Mouse (Mus musculus) hindbrain, postnatal 0 days (tissue): Measurements from ENCODE around the gene Casq1. TPM values are rescaled to one million over a fixed set of nuclear protein-coding genes. Genes with fewer than 3 reads are reported as not detected.
A peak's percentile ranks its signal among the peaks of the same experiment; 100 is the strongest.

Experiments used
- ATAC-seq: fragments of 200-750 bp; cut with Nextera tagmentation; 2 replicates; pipeline ENCODE4 v1.8.0; 2017; ENCODE audit warnings: mild to moderate bottlenecking, moderate TSS enrichment, moderate library complexity
- DNase-seq: peaks from one replicate; pipeline ENCODE4 v3.0.0-alpha.2; 2015; ENCODE audit warnings: low spot score
- H3K27ac ChIP-seq: fragments of 300-500 bp; sonication (generic); 2 replicates; pipeline ENCODE4 v1.5.1; 2014; ENCODE audit warnings: mild to moderate bottlenecking
- H3K27me3 ChIP-seq: fragments of 300-500 bp; sonication (generic); 2 replicates; pipeline ENCODE4 v1.6.1; 2014; ENCODE audit warnings: low read length, mixed read lengths; ENCODE audit not compliant: insufficient read depth
- H3K36me3 ChIP-seq: fragments of 300-500 bp; sonication (generic); 2 replicates; pipeline ENCODE4 v1.6.1; 2014; ENCODE audit warnings: low read length, mixed read lengths; ENCODE audit not compliant: insufficient read depth
- H3K4me1 ChIP-seq: fragments of 300-500 bp; sonication (generic); 2 replicates; pipeline ENCODE4 v1.6.1; 2014; ENCODE audit warnings: antibody characterized with exemption, low read length, mixed read lengths; ENCODE audit not compliant: insufficient read depth
- H3K4me2 ChIP-seq: fragments of 300-500 bp; sonication (generic); 2 replicates; pipeline ENCODE4 v1.6.1; 2014; ENCODE audit warnings: low read depth, mild to moderate bottlenecking, low read length, moderate library complexity, mixed read lengths
- H3K4me3 ChIP-seq: fragments of 300-500 bp; sonication (generic); 2 replicates; pipeline ENCODE4 v1.5.1; 2014; ENCODE audit warnings: low read length
- H3K9ac ChIP-seq: fragments of 300-500 bp; sonication (generic); replicated peaks from 2 replicates; pipeline ENCODE4 v1.6.1; 2014; ENCODE audit warnings: mild to moderate bottlenecking, low read length, moderate library complexity, mixed read lengths
- H3K9me3 ChIP-seq: fragments of 300-500 bp; sonication (generic); 2 replicates; pipeline ENCODE4 v1.6.1; 2016; ENCODE audit warnings: low read length, mixed read lengths
- CTCF ChIP-seq: IDR thresholded peaks from 2 replicates; pipeline ENCODE4 v1.5.1; 2016; ENCODE audit warnings: antibody characterized with exemption, control low read depth, low read depth
- WGBS: fragments of 180-500 bp; shearing (Covaris S2); extraction: QIAGEN DNeasy Blood & Tissue Kit; methylation state at CpG from one replicate; pipeline ENCODE4 v1.1.7; 2014; 5-methylcytosine and 5-hydroxymethylcytosine counted together
- polyA plus RNA-seq: library from polyadenylated mRNA; unstranded; fragments of >200 nt; fragmentation: Nextera tagmentation; extraction: Ambion mirVana; gene quantifications from 2 replicates; pipeline ENCODE4 v1.2.1, GENCODE M21; 2015
- total RNA-seq: library from RNA; depleted of rRNA; stranded (reverse); fragments of >200 nt; gene quantifications from 2 replicates; pipeline ENCODE4 v1.2.3, GENCODE M21; 2014

The Casq1 gene
- total and polyA plus RNA-seq, 2 experiments from 2014 or later = 0.78 to 1.7 TPM

DNA sequence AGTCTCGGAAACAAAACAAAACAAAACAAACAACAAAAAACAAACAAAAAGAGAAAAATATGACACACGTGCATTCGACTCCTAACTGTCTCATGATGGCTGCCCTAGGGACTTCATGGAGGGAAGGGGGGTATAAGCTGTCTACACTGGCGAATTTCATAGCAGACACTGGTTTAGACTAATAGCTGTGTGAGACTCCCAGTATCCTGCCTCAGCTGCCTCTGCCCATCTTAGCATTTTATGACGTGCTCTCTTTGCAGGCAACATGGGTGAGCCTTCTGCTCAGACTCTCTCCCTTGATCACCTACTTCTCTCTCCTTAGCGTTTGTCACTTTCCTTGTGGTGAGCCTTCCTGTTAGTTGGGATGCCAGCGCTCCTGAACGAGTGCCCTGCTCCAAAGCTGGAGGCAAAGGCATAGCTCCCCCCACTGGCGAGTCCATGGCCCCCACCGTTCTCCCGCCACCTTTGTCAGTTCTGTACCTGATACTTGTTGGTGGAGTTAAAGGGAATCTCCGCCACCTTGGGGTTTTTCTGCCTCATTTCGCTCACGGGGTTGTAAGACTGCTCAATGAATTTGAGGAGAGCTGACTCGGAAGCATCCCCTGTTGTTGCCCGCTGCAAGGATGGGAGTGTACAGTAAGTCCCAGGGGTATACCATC, 24.0 kb upstream of the Casq1 start:
- WGBS = 29% methylated on average over 16 of the region's 16 CpGs
- H3K9ac ChIP-seq = no peak overlapping the region
- H3K9me3 ChIP-seq = no peaks in the 10 kb centered on the region
- H3K27ac ChIP-seq = no peak overlapping the region
- H3K36me3 ChIP-seq = no peaks in the 10 kb centered on the region
- no peak overlapping the region for H3K4me3 ChIP-seq
- H3K4me1 ChIP-seq = peaks cover 4% of the 10 kb centered on the region
- H3K27me3 ChIP-seq = no peaks in the 10 kb centered on the region
- H3K4me2 ChIP-seq = no peak overlapping the region
- peak; percentile 30 for DNase-seq
- peak; percentile 36 for TF ChIP-seq CTCF
- ATAC-seq = no peak

DNA sequence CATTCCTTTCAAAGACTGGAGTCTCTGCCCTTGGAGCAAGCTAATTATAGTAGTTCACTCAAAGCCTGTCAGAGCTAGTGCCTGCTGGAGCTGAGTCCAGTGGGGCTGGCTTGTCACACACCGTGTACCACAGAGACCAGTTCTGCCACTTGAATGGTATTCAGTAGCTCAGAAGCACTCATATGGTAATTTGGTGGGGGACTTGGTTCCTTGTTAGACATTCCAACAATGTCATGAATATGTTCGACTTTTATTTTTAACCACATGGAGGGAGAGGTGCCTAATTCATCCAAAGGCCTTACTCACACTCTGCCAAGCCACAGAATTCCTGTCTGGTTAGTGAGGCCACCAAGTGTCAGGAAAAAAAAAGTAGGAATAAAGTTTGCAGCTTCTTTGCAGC, 22.7 kb upstream of the Casq1 start:
- no peak overlapping the region for H3K4me2 ChIP-seq
- no peaks in the 10 kb centered on the region for H3K36me3 ChIP-seq
- no peaks in the 10 kb centered on the region for H3K27me3 ChIP-seq
- no peak for TF ChIP-seq CTCF
- no peaks in the 10 kb centered on the region for H3K9me3 ChIP-seq
- 6% methylated on average over 2 of the region's 2 CpGs for WGBS
- DNase-seq (peak; percentile 53), ATAC-seq (peak; percentile 85)
- peaks cover 4% of the 10 kb centered on the region for H3K4me1 ChIP-seq
- H3K27ac ChIP-seq = peak overlapping the region; percentile 16; the same call in 1 of the 2 replicates
- no peak overlapping the region for H3K4me3 ChIP-seq
- H3K9ac ChIP-seq = no peak overlapping the region

DNA sequence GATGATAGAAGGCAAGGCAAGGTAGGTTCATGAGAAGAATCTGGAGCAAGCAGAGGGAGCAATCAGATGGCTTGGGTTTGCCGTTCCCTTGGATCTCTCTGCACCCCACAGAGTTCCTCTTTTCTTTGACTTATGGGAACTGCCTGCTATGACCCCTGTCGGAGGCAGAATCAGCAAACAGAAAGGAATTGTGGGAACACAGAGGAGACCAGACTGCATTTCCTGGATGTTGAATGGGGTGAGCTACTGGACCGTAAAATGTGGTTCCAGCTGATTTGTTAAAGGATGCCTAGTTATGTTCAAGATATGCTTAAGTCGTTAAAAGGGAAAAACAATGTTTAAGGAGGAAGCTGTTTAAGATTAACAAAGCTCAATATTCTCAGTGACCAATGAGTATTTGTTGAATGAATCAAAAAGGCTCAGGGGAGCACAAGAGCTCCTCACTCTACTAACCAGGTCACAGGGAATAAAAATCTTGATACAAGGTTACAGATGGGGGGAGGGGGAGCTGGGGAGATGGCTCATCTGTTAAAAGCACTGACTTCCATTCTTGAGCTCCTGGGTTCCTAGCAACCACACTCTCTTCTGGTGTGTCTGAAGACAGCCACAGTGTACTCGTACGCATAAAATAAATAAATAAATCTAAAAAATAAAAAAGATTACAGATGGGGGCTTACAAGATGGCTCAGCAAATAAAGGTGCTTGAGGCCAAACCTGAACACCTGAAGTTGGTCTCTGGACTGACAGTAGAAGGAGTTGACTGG, 21.5 kb upstream of the Casq1 start:
- Histone ChIP-seq H3K4me1 (peaks cover 4% of the 10 kb centered on the region), H3K27ac (no peak overlapping the region), H3K9me3 (no peaks in the 10 kb centered on the region), H3K4me2 (no peak overlapping the region), H3K36me3 (no peaks in the 10 kb centered on the region), H3K27me3 (no peaks in the 10 kb centered on the region), H3K9ac (no peak overlapping the region), H3K4me3 (no peak overlapping the region)
- WGBS = 14% methylated on average over 6 of the region's 6 CpGs
- no peak for DNase-seq
- ATAC-seq = no peak
- TF ChIP-seq CTCF = no peak

DNA sequence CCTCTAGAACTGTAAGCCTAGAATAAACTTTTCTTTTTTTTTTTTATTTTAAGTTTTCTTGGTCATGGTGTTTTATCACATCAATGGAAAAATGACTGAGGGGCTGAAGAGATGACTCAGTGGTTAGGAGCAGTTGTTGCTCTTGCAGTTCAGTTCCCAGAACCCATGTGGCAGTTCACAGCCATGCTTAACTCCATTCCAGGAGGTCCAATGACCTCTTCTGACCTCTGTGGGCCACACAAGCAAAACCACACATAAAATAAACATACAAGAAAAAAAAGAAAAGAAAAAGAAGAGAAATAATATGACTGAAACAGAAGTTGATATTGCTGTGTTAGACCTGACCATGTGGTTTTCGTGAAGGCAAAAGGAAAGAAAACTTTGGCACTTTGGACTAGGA, 9.5 kb upstream of the Casq1 start:
- DNase-seq = no peak
- Histone ChIP-seq H3K4me2 (no peak overlapping the region), H3K4me1 (no peaks in the 10 kb centered on the region), H3K27ac (no peak overlapping the region), H3K36me3 (no peaks in the 10 kb centered on the region), H3K27me3 (no peaks in the 10 kb centered on the region), H3K9ac (no peak overlapping the region), H3K9me3 (no peaks in the 10 kb centered on the region), H3K4me3 (no peak overlapping the region)
- TF ChIP-seq CTCF = no peak
- ATAC-seq = no peak
- WGBS = 79% methylated on average over 1 of the region's 1 CpGs

DNA sequence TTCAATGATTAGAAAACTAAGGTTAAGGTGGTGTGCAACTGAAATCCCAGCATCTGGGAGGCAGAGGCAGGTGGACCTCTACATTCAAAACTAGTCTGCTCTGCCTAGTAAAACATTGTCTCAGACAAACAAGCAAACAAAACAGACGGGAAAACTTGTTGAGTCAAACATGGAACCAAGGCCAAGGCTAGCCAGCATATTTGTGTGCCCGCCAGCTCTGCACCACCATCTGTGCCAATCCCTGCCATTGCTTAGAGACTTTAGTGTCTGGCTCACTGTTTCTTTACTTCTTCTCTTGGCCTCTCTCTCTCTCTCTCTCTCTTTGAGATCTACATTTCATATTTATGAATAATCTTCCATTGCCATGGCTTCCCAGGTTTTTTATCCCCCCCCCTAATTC, 8.5 kb upstream of the Casq1 start:
- no peak overlapping the region for H3K4me3 ChIP-seq
- no peaks in the 10 kb centered on the region for H3K4me1 ChIP-seq
- no peak for ATAC-seq
- H3K4me2 ChIP-seq = no peak overlapping the region
- 53% methylated on average over 2 of the region's 2 CpGs for WGBS
- DNase-seq = no peak
- no peaks in the 10 kb centered on the region for H3K36me3 ChIP-seq
- H3K9ac ChIP-seq = no peak overlapping the region
- H3K27me3 ChIP-seq = no peaks in the 10 kb centered on the region
- no peaks in the 10 kb centered on the region for H3K9me3 ChIP-seq
- H3K27ac ChIP-seq = no peak overlapping the region
- no peak for TF ChIP-seq CTCF

DNA sequence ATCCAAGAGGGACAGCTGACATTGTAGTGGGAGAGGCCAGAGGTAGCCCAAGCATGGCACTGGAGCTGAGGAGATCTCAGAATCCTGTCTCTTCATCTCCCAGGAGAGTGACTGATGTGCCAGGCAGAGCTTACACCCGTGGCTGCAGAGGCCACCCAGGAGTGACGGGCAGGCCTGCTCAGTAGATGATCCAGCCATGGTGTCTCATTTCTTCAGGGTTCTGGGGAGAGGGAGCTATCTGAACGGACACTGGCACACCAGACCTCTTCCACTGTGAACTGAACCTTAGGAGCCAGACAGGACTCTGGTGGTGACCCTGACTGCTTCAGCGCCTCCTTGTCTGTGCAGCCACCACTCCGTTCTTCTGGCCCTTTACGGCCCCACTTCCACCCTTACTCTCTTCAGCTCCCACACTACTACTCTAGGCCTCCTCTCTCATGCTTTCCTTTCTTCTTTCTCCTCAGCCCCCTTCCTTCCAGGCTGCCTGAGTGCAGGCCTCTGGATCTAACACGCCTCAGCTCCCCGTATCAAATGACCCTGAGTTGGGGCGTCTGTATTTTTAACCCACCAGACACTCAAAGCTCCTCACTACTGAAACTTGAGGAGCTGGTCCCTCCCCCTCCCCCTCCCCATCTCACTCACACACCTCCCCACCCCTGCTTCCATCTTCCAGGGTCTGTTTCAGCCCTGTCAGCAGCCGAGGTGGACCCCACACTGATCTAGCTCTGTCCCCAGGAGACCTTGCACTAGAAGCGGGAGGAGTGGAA, 1.8 kb upstream of the Casq1 start:
- H3K36me3 ChIP-seq = no peaks in the 10 kb centered on the region
- no peak for ATAC-seq
- no peaks in the 10 kb centered on the region for H3K27me3 ChIP-seq
- H3K9ac ChIP-seq = no peak overlapping the region
- H3K4me1 ChIP-seq = 0 out of 2 replicates have a peak, but pooled peaks cover 3% of the 10 kb centered on the region
- H3K4me3 ChIP-seq = no peak overlapping the region
- no peak for DNase-seq
- no peak overlapping the region for H3K27ac ChIP-seq
- TF ChIP-seq CTCF = no peak
- WGBS = 45% methylated on average over 11 of the region's 11 CpGs
- no peak overlapping the region for H3K4me2 ChIP-seq
- H3K9me3 ChIP-seq = no peaks in the 10 kb centered on the region
